Mouse (Mus musculus) olfactory bulb, adult 2 months (tissue): ENCODE measurements at regions not wholly inside any gene's neighbourhood (a gene's known extent, or its start where the extent isn't known, plus 50 kb on each side); places are given as distances from the start of the nearest gene placed in this dataset.

Source experiments
- CTCF ChIP-seq: fragments of 200-500 bp; IDR thresholded peaks from 2 replicates; pipeline ENCODE4 v1.5.1; 2012; ENCODE audit warnings: low read depth, mild to moderate bottlenecking, low read length, moderate library complexity; ENCODE audit not compliant: insufficient read depth
- POLR2A ChIP-seq: fragments of 200-500 bp; IDR thresholded peaks from 2 replicates; pipeline ENCODE4 v1.6.1; 2012; ENCODE audit warnings: mild to moderate bottlenecking, low read depth, low read length, moderate library complexity; ENCODE audit not compliant: insufficient read depth

DNA sequence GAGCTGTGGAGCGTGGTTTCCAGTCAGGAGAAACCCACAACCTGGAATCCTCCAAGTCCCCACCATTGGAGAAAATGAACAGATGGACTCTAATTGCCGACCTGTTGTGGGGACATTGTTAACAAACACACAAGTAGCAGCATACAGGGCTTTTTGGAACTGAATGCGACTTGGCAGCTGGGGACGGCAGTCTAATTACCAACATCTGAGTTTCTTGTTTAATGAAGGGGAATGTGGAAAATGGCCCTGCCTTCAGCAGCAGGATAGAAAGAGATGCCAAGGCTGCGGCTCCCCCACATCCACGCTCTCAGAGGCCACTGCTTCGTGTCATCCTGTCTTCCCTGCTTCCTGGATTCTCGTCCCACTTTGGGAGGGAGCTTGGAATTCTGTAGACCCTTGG, 276.6 kb upstream of the Irx5 start:
- TF ChIP-seq POLR2A (no peak), CTCF (no peak)
